8 mouse cellular contexts compared by ENCODE assay signal in genomic region chr3:90221123-90221522, GRCm38 (mm10). TPM values are rescaled to one million over a fixed set of nuclear protein-coding genes. Genes with fewer than 3 reads are reported as not detected.
DNase-seq lines count a peak whose midpoint lies in the region; ATAC-seq lines count a peak whose summit lies in the region.

No protein-coding gene starts in this region.

- DNase-seq in kidney, adult 18-20 months = no peak
- DNase-seq in embryonic facial prominence, embryonic 14.5 days (ENCODE audit: low spot score) = no peak
- DNase-seq in layer of hippocampus, postnatal 36 days = no peak
- no peak for DNase-seq in left cerebral cortex, postnatal 10 days (ENCODE audit: extremely low spot score in 1 of 2, low spot score in 2 of 2)

- H3K4me2 ChIP-seq in kidney, embryonic 16.5 days (replicated peaks; ENCODE audit: low read depth, low read length) = peak overlapping the region; percentile 68
- peak overlapping the region; percentile 63 for H3K4me2 ChIP-seq in embryonic facial prominence, embryonic 14.5 days (ENCODE audit: low read depth, low read length)
- peak overlapping the region; percentile 80 for H3K4me2 ChIP-seq in intestine, embryonic 15.5 days (replicated peaks)
- peak overlapping the region; percentile 64 for H3K4me2 ChIP-seq in midbrain, embryonic 16.5 days (ENCODE audit: low read length)

- 20% methylated on average over 5 of the region's 5 CpGs for WGBS in kidney, embryonic 16.5 days
- WGBS in embryonic facial prominence, embryonic 14.5 days = 20% methylated on average over 5 of the region's 5 CpGs
- 15% methylated on average over 5 of the region's 5 CpGs for WGBS in intestine, embryonic 15.5 days
- WGBS in midbrain, embryonic 16.5 days = 24% methylated on average over 5 of the region's 5 CpGs

- peak overlapping the region; percentile 55 for H3K4me3 ChIP-seq in kidney, embryonic 16.5 days (ENCODE audit: low read length)
- H3K4me3 ChIP-seq in embryonic facial prominence, embryonic 14.5 days (ENCODE audit: low read depth, low read length) = peak overlapping the region; percentile 49
- H3K4me3 ChIP-seq in intestine, embryonic 15.5 days (replicated peaks) = peak overlapping the region; percentile 53
- H3K4me3 ChIP-seq in midbrain, embryonic 16.5 days (ENCODE audit: low read depth, low read length) = peak overlapping the region; percentile 31

- H3K27ac ChIP-seq in kidney, embryonic 16.5 days (ENCODE audit: low read length) = peak overlapping the region; percentile 90; the same call in 1 of the 2 replicates
- H3K27ac ChIP-seq in embryonic facial prominence, embryonic 14.5 days (replicated peaks; ENCODE audit: low read depth, low read length) = peak overlapping the region; percentile 71; the same call in 1 of the 2 replicates
- H3K27ac ChIP-seq in intestine, embryonic 15.5 days = peak overlapping the region; percentile 89; the same call in 1 of the 2 replicates
- H3K27ac ChIP-seq in midbrain, embryonic 16.5 days (ENCODE audit: low read length) = no peak overlapping the region

- intact Hi-C loops in left cerebral cortex, postnatal 10 days (cut with DNase I) = no loop called here

- ATAC-seq in kidney, embryonic 16.5 days (ENCODE audit: low FRiP score, low TSS enrichment) = no peak
- ATAC-seq in embryonic facial prominence, embryonic 14.5 days (ENCODE audit: low read depth) = no peak
- ATAC-seq in intestine, embryonic 15.5 days = peak; percentile 5; the same call in 1 of the 2 replicates
- no peak for ATAC-seq in midbrain, embryonic 16.5 days
- ATAC-seq in erythroid progenitor cell, adult 5-6 weeks (replicated peaks; ENCODE audit: low FRiP score, poor library complexity, severe bottlenecking) = no peak

- peaks cover 20% of the 10 kb centered on the region for H3K4me1 ChIP-seq in kidney, embryonic 16.5 days (ENCODE audit: insufficient read depth, low read length)
- peaks cover 15% of the 10 kb centered on the region for H3K4me1 ChIP-seq in embryonic facial prominence, embryonic 14.5 days (ENCODE audit: control insufficient read depth, insufficient read depth, low read length)
- H3K4me1 ChIP-seq in intestine, embryonic 15.5 days (replicated peaks) = peaks cover 9% of the 10 kb centered on the region
- peaks cover 8% of the 10 kb centered on the region; the same call in 1 of the 2 replicates for H3K4me1 ChIP-seq in midbrain, embryonic 16.5 days (ENCODE audit: control insufficient read depth, insufficient read depth, low read length)

- peak overlapping the region; percentile 71 for H3K9ac ChIP-seq in kidney, embryonic 16.5 days (replicated peaks; ENCODE audit: low read length)
- H3K9ac ChIP-seq in embryonic facial prominence, embryonic 14.5 days (ENCODE audit: low read depth, low read length) = peak overlapping the region; percentile 69
- peak overlapping the region; percentile 55 for H3K9ac ChIP-seq in intestine, embryonic 15.5 days
- H3K9ac ChIP-seq in midbrain, embryonic 16.5 days (ENCODE audit: low read depth, low read length) = peak overlapping the region; percentile 51; the same call in 1 of the 2 replicates

- H3K9me3 ChIP-seq in kidney, embryonic 16.5 days (ENCODE audit: low read length) = no peaks in the 10 kb centered on the region
- H3K9me3 ChIP-seq in embryonic facial prominence, embryonic 14.5 days (ENCODE audit: control insufficient read depth, low read length) = no peaks in the 10 kb centered on the region
- no peaks in the 10 kb centered on the region for H3K9me3 ChIP-seq in intestine, embryonic 15.5 days
- H3K9me3 ChIP-seq in midbrain, embryonic 16.5 days (replicated peaks; ENCODE audit: control insufficient read depth, low read length, poor library complexity, severe bottlenecking) = no peaks in the 10 kb centered on the region

- no peaks in the 10 kb centered on the region for H3K27me3 ChIP-seq in kidney, embryonic 16.5 days (ENCODE audit: insufficient read depth, low read length)
- H3K27me3 ChIP-seq in embryonic facial prominence, embryonic 14.5 days (replicated peaks; ENCODE audit: control insufficient read depth, insufficient read depth, low read length) = no peaks in the 10 kb centered on the region
- no peaks in the 10 kb centered on the region for H3K27me3 ChIP-seq in intestine, embryonic 15.5 days (replicated peaks)
- H3K27me3 ChIP-seq in midbrain, embryonic 16.5 days (ENCODE audit: control insufficient read depth, insufficient read depth, low read depth, low read length) = no peaks in the 10 kb centered on the region

- peaks cover 23% of the 10 kb centered on the region for H3K36me3 ChIP-seq in kidney, embryonic 16.5 days (ENCODE audit: insufficient read depth, low read length)
- peaks cover 29% of the 10 kb centered on the region for H3K36me3 ChIP-seq in embryonic facial prominence, embryonic 14.5 days (ENCODE audit: control insufficient read depth, insufficient read depth, low read length)
- 0 out of 2 replicates have a peak, but pooled peaks cover 4% of the 10 kb centered on the region for H3K36me3 ChIP-seq in intestine, embryonic 15.5 days
- no peaks in the 10 kb centered on the region for H3K36me3 ChIP-seq in midbrain, embryonic 16.5 days (ENCODE audit: control insufficient read depth, insufficient read depth, low read length)

RNA-seq across cellular contexts. Expression of gene Rab13, which starts 7.6 kb away (rescaled TPM):
- 37.2 and 42.6 TPM in 2 replicates for polyA plus RNA-seq in kidney, embryonic 16.5 days (2015; fragmentation: Nextera tagmentation; extraction: Ambion mirVana)
- 18.1 and 19.8 TPM in 2 replicates for polyA plus RNA-seq in embryonic facial prominence, embryonic 14.5 days (2014; fragmentation: Nextera tagmentation; extraction: Ambion mirVana)
- 23.1 and 23.5 TPM in 2 replicates for polyA plus RNA-seq in intestine, embryonic 15.5 days (2015; fragmentation: Nextera tagmentation; extraction: Ambion mirVana)
- 19.6 and 22.4 TPM in 2 replicates for polyA plus RNA-seq in midbrain, embryonic 16.5 days (2015; fragmentation: Nextera tagmentation; extraction: Ambion mirVana)
- total RNA-seq in erythroid progenitor cell, adult 5-6 weeks (2015; ENCODE audit: low replicate concordance) = not detected in 2 replicates
- 0.39 and 0.53 TPM in 2 replicates for total RNA-seq in erythroid progenitor cell, adult 5-6 weeks (2017; ENCODE audit: low replicate concordance)
- total RNA-seq in layer of hippocampus, postnatal 36 days (2021) = 1 to 10 TPM; 8.9 to 9.8 TPM
- 1 to 10 TPM; 6.5 to 7.0 TPM for total RNA-seq in left cerebral cortex, postnatal 10 days (2021)

RNA-seq across cellular contexts. Expression of gene Rps27, which starts 7.7 kb away (rescaled TPM):
- 1,193 and 1,390 TPM in 2 replicates for polyA plus RNA-seq in kidney, embryonic 16.5 days (2015; fragmentation: Nextera tagmentation; extraction: Ambion mirVana)
- 2,089 and 2,268 TPM in 2 replicates for polyA plus RNA-seq in embryonic facial prominence, embryonic 14.5 days (2014; fragmentation: Nextera tagmentation; extraction: Ambion mirVana)
- 1,458 and 1,499 TPM in 2 replicates for polyA plus RNA-seq in intestine, embryonic 15.5 days (2015; fragmentation: Nextera tagmentation; extraction: Ambion mirVana)
- 691 and 714 TPM in 2 replicates for polyA plus RNA-seq in midbrain, embryonic 16.5 days (2015; fragmentation: Nextera tagmentation; extraction: Ambion mirVana)
- total RNA-seq in erythroid progenitor cell, adult 5-6 weeks (2015; ENCODE audit: low replicate concordance) = 1,008 and 1,082 TPM in 2 replicates
- 1,107 and 1,635 TPM in 2 replicates for total RNA-seq in erythroid progenitor cell, adult 5-6 weeks (2017; ENCODE audit: low replicate concordance)
- 100 to 1,000 TPM; 928 to 941 TPM for total RNA-seq in layer of hippocampus, postnatal 36 days (2021)
- 100 to 1,000 TPM; 817 to 845 TPM for total RNA-seq in left cerebral cortex, postnatal 10 days (2021)

RNA-seq across cellular contexts. Expression of gene Jtb, which starts 10.3 kb away (rescaled TPM):
- 103 and 105 TPM in 2 replicates for polyA plus RNA-seq in kidney, embryonic 16.5 days (2015; fragmentation: Nextera tagmentation; extraction: Ambion mirVana)
- polyA plus RNA-seq in embryonic facial prominence, embryonic 14.5 days (2014; fragmentation: Nextera tagmentation; extraction: Ambion mirVana) = 112 and 114 TPM in 2 replicates
- polyA plus RNA-seq in intestine, embryonic 15.5 days (2015; fragmentation: Nextera tagmentation; extraction: Ambion mirVana) = 111 and 113 TPM in 2 replicates
- 87.6 and 100 TPM in 2 replicates for polyA plus RNA-seq in midbrain, embryonic 16.5 days (2015; fragmentation: Nextera tagmentation; extraction: Ambion mirVana)
- total RNA-seq in erythroid progenitor cell, adult 5-6 weeks (2015; ENCODE audit: low replicate concordance) = 10.9 and 46.5 TPM in 2 replicates
- total RNA-seq in erythroid progenitor cell, adult 5-6 weeks (2017; ENCODE audit: low replicate concordance) = 1.9 and 9.1 TPM in 2 replicates
- total RNA-seq in layer of hippocampus, postnatal 36 days (2021) = 10 to 100 TPM; 46.0 to 47.2 TPM
- 10 to 100 TPM; 43.7 to 44.4 TPM for total RNA-seq in left cerebral cortex, postnatal 10 days (2021)

RNA-seq across cellular contexts. Expression of gene Creb3l4, which starts 22.2 kb away (rescaled TPM):
- 6.5 and 6.8 TPM in 2 replicates for polyA plus RNA-seq in kidney, embryonic 16.5 days (2015; fragmentation: Nextera tagmentation; extraction: Ambion mirVana)
- polyA plus RNA-seq in embryonic facial prominence, embryonic 14.5 days (2014; fragmentation: Nextera tagmentation; extraction: Ambion mirVana) = 5.2 and 6.1 TPM in 2 replicates
- 10.7 and 14.5 TPM in 2 replicates for polyA plus RNA-seq in intestine, embryonic 15.5 days (2015; fragmentation: Nextera tagmentation; extraction: Ambion mirVana)
- 1.1 and 2.2 TPM in 2 replicates for polyA plus RNA-seq in midbrain, embryonic 16.5 days (2015; fragmentation: Nextera tagmentation; extraction: Ambion mirVana)
- total RNA-seq in erythroid progenitor cell, adult 5-6 weeks (2015; ENCODE audit: low replicate concordance) = not detected in 2 replicates
- not detected in 2 replicates for total RNA-seq in erythroid progenitor cell, adult 5-6 weeks (2017; ENCODE audit: low replicate concordance)
- total RNA-seq in layer of hippocampus, postnatal 36 days (2021) = under 1 TPM in 1 of 2 experiments, not detected in 1; 0.40 TPM
- total RNA-seq in left cerebral cortex, postnatal 10 days (2021) = under 1 TPM in 1 of 2 experiments, not detected in 1; 0.24 TPM

RNA-seq across cellular contexts. Expression of gene Slc39a1, which starts 26.8 kb away (rescaled TPM):
- polyA plus RNA-seq in kidney, embryonic 16.5 days (2015; fragmentation: Nextera tagmentation; extraction: Ambion mirVana) = 108 and 114 TPM in 2 replicates
- 88.1 and 90.9 TPM in 2 replicates for polyA plus RNA-seq in embryonic facial prominence, embryonic 14.5 days (2014; fragmentation: Nextera tagmentation; extraction: Ambion mirVana)
- 114 and 119 TPM in 2 replicates for polyA plus RNA-seq in intestine, embryonic 15.5 days (2015; fragmentation: Nextera tagmentation; extraction: Ambion mirVana)
- polyA plus RNA-seq in midbrain, embryonic 16.5 days (2015; fragmentation: Nextera tagmentation; extraction: Ambion mirVana) = 43.0 and 46.8 TPM in 2 replicates
- total RNA-seq in erythroid progenitor cell, adult 5-6 weeks (2015; ENCODE audit: low replicate concordance) = 2.1 and 5.0 TPM in 2 replicates
- total RNA-seq in erythroid progenitor cell, adult 5-6 weeks (2017; ENCODE audit: low replicate concordance) = 2.2 and 7.4 TPM in 2 replicates
- 10 to 100 TPM; 44.9 to 47.2 TPM for total RNA-seq in layer of hippocampus, postnatal 36 days (2021)
- 10 to 100 TPM; 47.7 to 49.0 TPM for total RNA-seq in left cerebral cortex, postnatal 10 days (2021)
